ENCODE assay signal across 22 mouse cellular contexts in the genomic region with DNA sequence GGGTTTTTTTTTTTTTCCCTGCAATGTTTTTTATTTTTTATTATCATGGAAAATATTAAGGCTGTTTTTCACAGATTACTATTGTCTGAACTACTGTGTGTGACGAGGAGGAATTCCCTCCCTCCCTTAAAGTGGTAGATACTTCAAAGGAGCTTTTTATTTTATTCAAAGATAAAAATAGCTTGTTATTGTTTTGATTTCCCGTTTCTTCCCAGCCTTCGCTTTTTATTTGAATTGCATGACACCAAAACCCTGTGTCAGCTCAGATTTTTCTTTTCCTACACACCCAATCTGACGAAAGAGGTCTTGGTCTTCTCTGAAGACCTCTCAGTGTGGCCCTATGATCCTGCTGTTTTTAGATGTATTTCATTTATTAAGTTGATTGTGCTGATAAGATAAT. TPM values are rescaled to one million over a fixed set of nuclear protein-coding genes. Genes with fewer than 3 reads are reported as not detected.
DNase-seq lines count a peak whose midpoint lies in the region; ATAC-seq and TF ChIP-seq lines count a peak whose summit lies in the region.
"Had no signal": no experiment of that assay in that cellular context is flagged by ENCODE, and none has a peak within 500 bp of the region (broad histone marks: within the 10 kb centered on the region; RNA-seq: fewer than 3 reads in every experiment).

No protein-coding gene starts in this region.

- TF ChIP-seq CTCF in gastrocnemius, adult 2 months (IDR thresholded peaks at IDR 0.05): no peak
- no peak for TF ChIP-seq CTCF in liver, postnatal 0 days (IDR thresholded peaks at IDR 0.05; ENCODE audit: low read depth)

- no peak for DNase-seq in gastrocnemius, adult 2 months
- DNase-seq in gastrocnemius, adult 8-10 months (ENCODE audit: low spot score in 2 of 2): no peak
- DNase-seq in kidney, postnatal 14 days: no peak
- no peak for DNase-seq in liver, postnatal 0 days
- DNase-seq in liver, embryonic 11.5 days (ENCODE audit: low spot score): no peak
- DNase-seq: adrenal gland, postnatal 10 days; cerebellum, adult 2 months; cerebellum, postnatal 36 days; embryo, embryonic 11 days; gastrocnemius, postnatal 14 days; layer of hippocampus, adult 9-11 months; right cerebral cortex, postnatal 14 days; thymus, adult 2 months; thymus, postnatal 4 days had no signal

- no peak overlapping the region for H3K4me2 ChIP-seq in kidney, embryonic 15.5 days
- H3K4me2 ChIP-seq in liver, postnatal 0 days (ENCODE audit: low read depth, low read length): peak overlapping the region; percentile 45; the same call in 1 of the 2 replicates
- H3K4me2 ChIP-seq in liver, embryonic 11.5 days: no peak overlapping the region
- H3K4me2 ChIP-seq: forebrain, embryonic 15.5 days; hindbrain, embryonic 13.5 days; midbrain, embryonic 15.5 days; neural tube, embryonic 12.5 days had no signal

- no peak overlapping the region for H3K9ac ChIP-seq in kidney, embryonic 15.5 days
- H3K9ac ChIP-seq in liver, postnatal 0 days (replicated peaks): no peak overlapping the region
- H3K9ac ChIP-seq in liver, embryonic 11.5 days (ENCODE audit: low read depth, low read length): no peak overlapping the region
- H3K9ac ChIP-seq: forebrain, embryonic 15.5 days; hindbrain, embryonic 13.5 days; midbrain, embryonic 15.5 days; neural tube, embryonic 12.5 days had no signal

- intact Hi-C loops in gastrocnemius, adult 2 months (cut with DNase I): no loop called here

- peak overlapping the region; percentile 62 for H3K27ac ChIP-seq in gastrocnemius, adult 2 months
- peak overlapping the region; percentile 42; the same call in 1 of the 2 replicates for H3K27ac ChIP-seq in kidney, embryonic 15.5 days
- peak overlapping the region; percentile 86 for H3K27ac ChIP-seq in liver, postnatal 0 days (ENCODE audit: low read depth)
- no peak overlapping the region for H3K27ac ChIP-seq in liver, embryonic 11.5 days (ENCODE audit: low read depth, low read length)
- H3K27ac ChIP-seq in brown adipose tissue, adult 24 weeks (replicated peaks; ENCODE audit: low read depth, low read length): peak overlapping the region; percentile 31
- H3K27ac ChIP-seq: forebrain, embryonic 15.5 days; hindbrain, embryonic 13.5 days; midbrain, embryonic 15.5 days; neural tube, embryonic 12.5 days had no signal

- peak overlapping the region; percentile 61 for H3K4me3 ChIP-seq in gastrocnemius, adult 2 months
- no peak overlapping the region for H3K4me3 ChIP-seq in kidney, embryonic 15.5 days (replicated peaks)
- no peak overlapping the region for H3K4me3 ChIP-seq in liver, postnatal 0 days (ENCODE audit: low read depth, low read length)
- H3K4me3 ChIP-seq in liver, embryonic 11.5 days (ENCODE audit: low read depth, low read length): no peak overlapping the region
- no peak overlapping the region; the same call in 1 of the 2 replicates for H3K4me3 ChIP-seq in brown adipose tissue, adult 24 weeks (ENCODE audit: insufficient read depth, low read depth, low read length)
- H3K4me3 ChIP-seq: forebrain, embryonic 15.5 days; heart, embryonic 13.5 days; hindbrain, embryonic 13.5 days; left cerebral cortex, adult 2 months; midbrain, embryonic 15.5 days; neural tube, embryonic 12.5 days had no signal

- no peak for ATAC-seq in kidney, embryonic 15.5 days (replicated peaks; ENCODE audit: low FRiP score)
- ATAC-seq in liver, postnatal 0 days: no peak
- no peak for ATAC-seq in liver, embryonic 11.5 days (replicated peaks; ENCODE audit: low FRiP score)
- ATAC-seq: forebrain, embryonic 15.5 days; midbrain, embryonic 15.5 days had no signal

- 44% methylated on average over 4 of the region's 4 CpGs for WGBS in kidney, embryonic 15.5 days
- WGBS in liver, postnatal 0 days (ENCODE audit: insufficient replicate concordance): 71% methylated on average over 4 of the region's 4 CpGs
- WGBS in liver, embryonic 11.5 days: 85% methylated on average over 4 of the region's 4 CpGs

- H3K4me1 ChIP-seq in kidney, embryonic 15.5 days: peaks cover 37% of the 10 kb centered on the region
- peaks cover 24% of the 10 kb centered on the region for H3K4me1 ChIP-seq in liver, postnatal 0 days (ENCODE audit: insufficient read depth)
- peaks cover 7% of the 10 kb centered on the region for H3K4me1 ChIP-seq in liver, embryonic 11.5 days (replicated peaks; ENCODE audit: control insufficient read depth, insufficient read depth, low read length)
- H3K4me1 ChIP-seq in brown adipose tissue, adult 24 weeks (ENCODE audit: control insufficient read depth, insufficient read depth, insufficient read length, low read length): 0 out of 2 replicates have a peak, but pooled peaks cover 5% of the 10 kb centered on the region
- H3K4me1 ChIP-seq: forebrain, embryonic 15.5 days had no signal

- no peak for TF ChIP-seq EP300 in liver, postnatal 0 days (IDR thresholded peaks at IDR 0.05; ENCODE audit: low read depth)

- no peaks in the 10 kb centered on the region for H3K27me3 ChIP-seq in kidney, embryonic 15.5 days
- H3K27me3 ChIP-seq in liver, postnatal 0 days (ENCODE audit: insufficient read depth, low read length): no peaks in the 10 kb centered on the region
- no peaks in the 10 kb centered on the region for H3K27me3 ChIP-seq in liver, embryonic 11.5 days (replicated peaks; ENCODE audit: control insufficient read depth, insufficient read depth, low read length)
- H3K27me3 ChIP-seq: forebrain, embryonic 15.5 days; heart, embryonic 13.5 days; hindbrain, embryonic 13.5 days; midbrain, embryonic 15.5 days; neural tube, embryonic 12.5 days had no signal

- no peaks in the 10 kb centered on the region for H3K9me3 ChIP-seq in kidney, embryonic 15.5 days (replicated peaks)
- H3K9me3 ChIP-seq in liver, postnatal 0 days (ENCODE audit: low read length): no peaks in the 10 kb centered on the region
- H3K9me3 ChIP-seq in liver, embryonic 11.5 days (ENCODE audit: control insufficient read depth, low read length): no peaks in the 10 kb centered on the region
- H3K9me3 ChIP-seq: forebrain, embryonic 15.5 days; heart, embryonic 13.5 days; hindbrain, embryonic 13.5 days; midbrain, embryonic 15.5 days; neural tube, embryonic 12.5 days had no signal

- peaks cover 67% of the 10 kb centered on the region for H3K36me3 ChIP-seq in kidney, embryonic 15.5 days
- peaks cover 48% of the 10 kb centered on the region for H3K36me3 ChIP-seq in liver, postnatal 0 days (replicated peaks; ENCODE audit: insufficient read depth, low read length)
- H3K36me3 ChIP-seq in liver, embryonic 11.5 days (ENCODE audit: control insufficient read depth, insufficient read depth, low read length): peaks cover 44% of the 10 kb centered on the region

RNA-seq across cellular contexts. Expression of gene Ets2, which starts 7.3 kb away (rescaled TPM):
- total RNA-seq in gastrocnemius, adult 2 months (2021): 10 to 100 TPM; 22.7 to 41.9 TPM
- 10 to 100 TPM; 27.4 to 29.4 (median 27.5) TPM for total RNA-seq in gastrocnemius, adult 8-10 months (2022)
- polyA plus RNA-seq in kidney, embryonic 15.5 days (2015; fragmentation: Nextera tagmentation; extraction: Ambion mirVana): 62.1 and 63.1 TPM in 2 replicates
- polyA plus RNA-seq in liver, postnatal 0 days (2015; fragmentation: Nextera tagmentation; extraction: Ambion mirVana): 13.2 and 13.5 TPM in 2 replicates
- polyA plus RNA-seq in liver, embryonic 11.5 days (2014; fragmentation: Nextera tagmentation; extraction: Ambion mirVana): 29.8 and 30.6 TPM in 2 replicates
- 11.8 and 19.5 TPM in 2 replicates for polyA plus RNA-seq in brown adipose tissue, adult 24 weeks (2012; ENCODE audit: insufficient read depth, insufficient read length, missing spikeins)
